Mouse (Mus musculus) activated CD4-positive, CD25-positive, alpha-beta regulatory T cell, adult 4 months (primary cell): ENCODE measurements around the gene Mfap5. TPM values are rescaled to one million over a fixed set of nuclear protein-coding genes. Genes with fewer than 3 reads are reported as not detected.
"Not testable (repeated sequence)": the region's sequence is repeated elsewhere in the genome, so short reads cannot be mapped to it uniquely, and the experiment has no call there.

Experiments used
- ATAC-seq: one replicate; pipeline ENCODE4 v1.8.0; 2017
- polyA plus RNA-seq, 2 experiments: library from polyadenylated mRNA; unstranded; fragments of 100-300 nt; shearing (Covaris generic); gene quantifications; one replicate each; pipeline ENCODE4 v1.2.1; 2017

The Mfap5 gene
- polyA plus RNA-seq: not detected

DNA sequence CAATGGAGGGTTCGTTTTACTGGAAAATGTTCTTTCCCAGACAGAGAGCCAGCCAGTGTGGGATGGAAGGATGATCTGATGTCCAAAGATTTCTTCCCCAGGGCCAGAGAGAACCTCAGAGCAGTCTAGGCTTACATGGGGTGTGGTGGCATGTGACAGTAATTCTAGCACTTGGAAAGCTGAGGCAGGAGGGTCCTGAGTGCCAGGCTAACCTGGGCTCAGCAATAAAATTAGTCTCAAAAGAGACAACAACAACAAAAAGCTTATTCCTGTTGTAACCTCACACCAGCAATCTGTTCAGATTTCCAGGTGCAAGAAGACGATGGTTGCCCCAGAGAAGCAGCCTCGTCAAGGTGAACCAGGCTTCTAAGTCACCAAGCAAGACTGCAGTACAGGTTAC, at the start of gene Mfap5:
Gene Mfap5, plus strand, starts transcription at position 301 of the 400 bp plus-strand sequence.
- ATAC-seq: no peak

DNA sequence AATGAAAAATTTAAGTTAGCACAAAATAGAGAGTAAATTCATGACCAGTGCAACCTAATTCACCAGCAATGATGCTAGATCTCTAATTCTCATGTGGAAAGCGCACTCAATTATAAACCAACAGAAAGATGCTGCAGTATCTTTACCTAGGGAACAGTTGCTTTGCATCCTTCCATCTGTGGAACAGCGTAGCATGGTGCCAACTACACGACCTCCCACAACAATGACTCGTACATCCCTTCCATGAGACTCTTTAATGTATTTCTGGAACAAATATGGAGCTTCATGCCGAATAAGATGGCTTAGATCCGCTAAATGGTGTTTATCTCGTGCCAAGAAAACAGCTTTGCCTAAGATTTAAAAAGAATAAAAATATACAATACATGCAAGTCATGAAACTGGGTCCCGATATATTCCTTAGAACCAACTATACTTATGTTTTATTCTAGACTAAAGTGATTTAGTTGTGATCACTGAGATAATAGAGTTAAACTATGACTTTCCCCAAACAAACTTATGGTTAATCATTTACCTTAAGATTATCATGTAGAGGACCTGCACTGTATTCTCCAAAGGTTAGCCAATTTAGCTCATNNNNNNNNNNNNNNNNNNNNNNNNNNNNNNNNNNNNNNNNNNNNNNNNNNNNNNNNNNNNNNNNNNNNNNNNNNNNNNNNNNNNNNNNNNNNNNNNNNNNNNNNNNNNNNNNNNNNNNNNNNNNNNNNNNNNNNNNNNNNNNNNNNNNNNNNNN, 46.5 kb upstream of the Mfap5 start:
- no peak for ATAC-seq

DNA sequence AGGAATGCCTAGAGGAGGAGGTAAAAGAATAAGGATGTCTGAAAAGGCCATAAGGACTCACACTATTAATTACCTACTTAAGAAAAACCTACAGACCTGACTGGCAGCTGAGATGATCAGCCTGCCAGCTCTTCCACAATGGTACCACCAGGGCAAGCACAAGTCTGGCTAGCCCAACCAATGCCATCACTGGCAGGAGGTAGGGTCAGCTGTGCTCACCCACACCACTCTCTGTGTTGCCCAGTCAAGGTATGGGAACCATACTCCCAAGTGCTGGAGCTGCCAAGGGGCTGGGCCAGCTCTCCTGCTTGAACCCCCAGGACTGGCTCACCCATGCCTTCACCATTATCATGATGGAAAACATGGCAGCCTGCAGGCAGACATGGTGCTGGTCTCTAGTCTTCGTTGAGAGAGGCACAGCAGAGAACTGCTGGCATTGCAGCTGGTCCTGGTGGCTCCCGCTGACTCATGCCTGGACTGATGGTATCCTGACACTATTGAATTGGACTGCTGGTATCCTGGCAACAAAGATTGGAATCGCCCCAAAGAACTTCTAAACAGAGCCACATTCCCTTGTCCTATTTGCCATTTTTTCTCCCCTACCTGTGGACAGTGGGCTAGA, 39.4 kb upstream of the Mfap5 start:
- ATAC-seq: no peak

DNA sequence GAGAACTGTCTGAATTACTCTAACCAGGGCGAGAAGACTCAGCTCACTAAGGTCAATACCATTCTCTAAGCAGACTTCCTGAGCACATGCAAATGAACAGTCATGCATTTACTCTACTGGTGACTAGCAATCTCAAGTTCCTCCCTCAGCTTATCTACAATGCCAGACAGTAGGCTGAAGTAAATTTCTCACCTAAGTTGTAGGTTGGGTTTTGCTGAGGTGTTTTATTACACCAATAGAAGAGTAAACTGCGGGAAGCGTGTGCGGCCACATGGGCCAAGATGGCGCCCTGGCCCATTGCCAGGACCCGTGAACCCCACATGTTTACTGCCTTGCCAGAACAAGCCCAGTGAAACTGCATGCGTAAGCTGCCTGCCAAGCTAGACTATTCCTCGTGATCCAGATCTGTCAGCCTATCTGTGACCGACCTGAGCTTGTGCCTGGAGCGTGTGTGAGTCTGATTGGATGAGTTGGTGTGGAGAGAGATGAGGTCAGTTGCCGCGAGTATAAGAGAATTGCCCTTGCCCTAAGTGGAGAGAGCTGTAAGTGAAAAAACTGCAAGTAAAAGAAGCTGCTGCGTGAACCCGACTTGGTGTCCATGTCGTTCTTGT, 36.5 kb upstream of the Mfap5 start:
- ATAC-seq: no peak

DNA sequence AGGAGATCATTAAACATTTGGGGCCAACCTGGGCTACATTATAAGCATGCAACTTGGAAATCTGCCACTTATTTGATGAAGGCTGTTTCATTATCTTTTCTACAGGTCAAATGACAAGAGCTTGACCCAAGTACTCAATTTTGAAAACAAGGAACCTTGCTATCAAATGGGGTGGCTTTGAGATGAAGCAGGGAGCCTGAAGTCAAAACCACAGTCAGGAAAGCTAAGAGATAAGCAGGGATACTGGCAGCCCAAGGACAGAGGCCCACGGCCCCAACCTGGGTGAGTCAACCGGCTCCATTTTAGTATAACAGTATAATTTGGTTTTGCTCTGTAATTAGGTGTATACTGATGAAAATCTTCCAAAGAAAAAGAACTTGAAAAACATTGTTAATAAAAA, 35.4 kb upstream of the Mfap5 start:
- no peak for ATAC-seq

DNA sequence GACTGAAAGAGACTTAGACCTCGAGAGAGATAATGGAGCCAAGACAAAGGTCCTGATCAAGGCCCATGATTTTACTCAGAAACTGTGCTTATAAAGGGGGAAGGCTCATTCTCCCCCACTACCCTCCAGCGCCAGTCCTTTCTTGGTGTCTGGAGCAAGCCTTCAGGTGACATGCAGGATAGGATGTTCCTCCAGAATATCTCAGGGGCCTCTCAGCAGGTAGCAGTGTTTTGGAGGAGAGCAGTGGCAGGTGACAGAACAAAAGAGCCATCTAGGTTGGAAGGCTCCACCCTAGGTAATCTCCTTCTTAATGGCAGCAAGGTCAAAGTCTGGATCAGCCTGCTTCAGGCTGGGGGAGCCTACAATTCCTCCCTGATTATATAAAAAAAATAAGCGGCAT, 34.2 kb upstream of the Mfap5 start:
- not testable (repeated sequence) for ATAC-seq

DNA sequence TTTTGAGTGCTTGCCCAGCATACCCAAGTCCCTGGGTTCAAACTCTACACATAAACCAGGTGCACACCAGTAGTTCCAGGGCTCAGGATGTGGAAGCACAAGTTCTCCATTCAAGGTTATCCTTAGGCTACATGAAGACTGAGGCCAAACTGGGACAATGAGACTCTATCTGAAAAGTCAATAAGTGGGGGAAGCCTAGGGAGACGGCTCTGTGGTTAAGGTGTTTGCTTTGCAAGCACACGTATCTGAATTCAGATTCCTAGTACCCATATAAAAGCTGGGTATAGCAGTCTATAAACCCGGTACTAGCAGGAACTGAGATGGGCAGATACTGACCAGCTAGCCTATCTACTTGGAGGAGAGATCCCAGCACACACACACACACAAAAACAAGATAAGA, 27.6 kb upstream of the Mfap5 start:
- ATAC-seq: no peak

DNA sequence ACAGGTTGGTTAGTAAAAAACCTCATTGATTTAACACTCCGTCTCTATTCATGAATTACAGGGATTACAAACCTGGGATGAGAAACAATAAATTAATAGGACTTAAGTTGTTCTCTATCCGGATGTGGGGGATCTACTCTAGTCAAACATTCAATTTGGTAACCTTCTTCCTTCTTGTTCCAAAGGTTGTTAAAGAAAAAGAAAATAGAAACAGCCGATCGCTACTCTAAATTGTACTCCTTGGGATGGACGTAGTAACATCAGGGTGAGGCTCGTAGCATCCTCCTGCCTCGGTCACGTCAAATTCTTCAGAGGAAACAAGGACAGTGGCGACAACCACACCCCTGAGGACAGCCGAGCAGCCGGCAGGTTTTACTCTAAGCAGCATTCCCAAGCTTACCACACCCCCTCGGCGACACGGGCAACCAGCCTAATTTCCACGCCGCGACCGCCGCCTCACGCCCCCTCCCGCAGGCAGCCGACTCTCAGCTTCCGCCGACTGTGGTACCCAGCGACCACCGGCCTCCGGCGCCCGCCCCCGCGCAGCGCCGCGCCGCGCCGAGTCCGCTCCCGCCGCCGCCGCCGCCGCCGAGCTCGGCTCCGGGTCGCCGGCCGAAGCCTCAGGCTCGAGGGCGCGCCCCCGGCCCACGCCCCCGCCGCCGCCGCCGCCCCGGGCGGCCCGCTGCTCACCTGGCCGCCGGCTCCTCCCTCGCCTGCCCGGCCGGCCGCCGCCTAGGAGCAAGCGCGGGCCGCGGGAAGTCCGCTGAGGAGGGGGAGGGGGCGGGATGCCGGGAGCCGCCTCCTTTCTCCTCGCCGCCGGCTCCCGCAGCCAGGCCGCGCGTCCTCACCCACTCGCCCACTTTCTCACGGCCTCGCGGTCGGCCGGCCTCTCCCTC, 20.0 kb upstream of the Mfap5 start:
- ATAC-seq: peak; percentile 29

DNA sequence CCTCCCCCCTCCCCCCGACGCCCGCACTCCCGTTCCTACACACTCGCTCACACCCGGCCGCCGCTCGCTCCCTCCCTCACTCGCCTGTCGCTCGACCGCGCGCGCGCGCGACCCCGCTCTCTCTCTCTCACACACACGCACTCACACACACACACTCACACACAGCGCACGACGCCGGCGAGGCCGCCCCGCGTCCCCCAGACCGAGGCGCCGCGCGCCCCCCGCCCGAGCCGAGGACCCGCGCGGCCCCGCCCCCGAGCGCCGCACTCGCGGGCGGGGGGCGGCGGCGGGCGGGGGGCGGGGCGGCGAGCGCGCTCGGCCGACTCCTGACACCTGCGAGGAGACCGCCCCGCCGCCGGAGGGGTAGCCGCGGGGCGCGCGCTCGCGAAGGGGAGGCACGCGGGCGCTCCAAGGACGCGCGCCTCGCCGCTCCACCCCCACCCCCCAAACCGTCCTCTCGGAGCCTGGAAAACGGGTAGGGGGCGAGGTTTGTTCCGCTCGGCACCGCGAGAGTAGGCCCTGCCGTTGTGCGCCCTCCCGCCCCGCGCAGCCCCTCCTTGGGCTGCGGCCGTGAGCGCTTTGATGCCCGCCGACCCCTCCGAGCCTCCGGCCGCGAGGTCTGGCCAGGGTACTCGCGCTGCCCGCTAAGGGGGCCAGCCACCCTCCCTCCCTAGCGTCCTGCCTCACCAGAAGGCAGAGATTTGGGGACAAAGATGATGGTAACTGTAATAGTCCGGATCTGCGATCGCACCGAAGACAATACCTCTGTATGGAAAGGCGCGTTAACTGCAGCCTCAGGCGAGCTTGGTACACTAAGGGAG, 19.1 kb upstream of the Mfap5 start:
- no peak for ATAC-seq

DNA sequence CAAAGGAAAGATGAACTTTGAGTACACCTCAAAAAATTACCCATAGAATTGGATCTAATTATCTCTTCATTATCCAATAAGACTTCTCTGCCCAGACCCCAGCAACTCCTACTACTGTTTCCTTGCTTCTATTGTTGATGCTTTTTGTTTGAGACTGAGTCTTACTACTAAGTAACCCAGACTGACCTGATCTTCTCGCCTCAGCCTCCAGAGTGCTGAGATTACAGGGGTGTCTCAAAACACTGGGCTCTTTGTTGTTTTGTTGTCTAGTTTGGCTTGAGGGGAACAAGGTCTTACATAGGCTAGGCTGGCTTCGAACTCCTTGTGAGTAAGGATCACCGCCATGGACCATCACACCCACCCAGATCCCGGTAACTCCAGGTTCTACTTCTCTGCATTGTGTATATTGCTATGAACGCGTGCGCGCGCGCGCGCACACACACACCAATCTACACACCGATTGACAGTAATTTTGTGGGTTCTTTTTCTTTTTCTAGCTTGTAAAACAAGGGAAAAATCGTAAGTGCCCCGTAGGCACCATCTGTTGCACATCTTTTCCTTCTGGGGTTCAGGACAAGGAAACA, 14.6 kb upstream of the Mfap5 start:
- no peak for ATAC-seq

DNA sequence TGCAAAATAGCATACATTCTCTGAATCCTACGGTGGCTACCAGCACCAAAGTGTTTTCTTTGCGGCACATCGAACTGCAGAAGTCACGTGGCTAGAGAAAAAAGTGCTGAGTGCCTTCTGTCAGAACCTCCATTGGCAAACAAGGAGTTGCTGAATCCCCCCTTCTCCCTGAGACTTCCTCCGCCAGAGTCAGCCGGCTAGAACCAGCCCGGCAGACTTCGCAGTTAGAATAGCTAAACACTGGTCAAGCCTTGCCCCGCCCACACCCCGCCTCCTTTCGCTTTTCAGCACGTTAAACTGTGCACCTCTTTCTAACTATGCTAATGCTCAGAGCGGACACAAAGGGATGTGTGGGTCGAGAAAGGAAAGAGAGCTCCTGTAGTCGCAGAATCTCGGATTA, 14.1 kb upstream of the Mfap5 start:
- ATAC-seq: peak; percentile 55

DNA sequence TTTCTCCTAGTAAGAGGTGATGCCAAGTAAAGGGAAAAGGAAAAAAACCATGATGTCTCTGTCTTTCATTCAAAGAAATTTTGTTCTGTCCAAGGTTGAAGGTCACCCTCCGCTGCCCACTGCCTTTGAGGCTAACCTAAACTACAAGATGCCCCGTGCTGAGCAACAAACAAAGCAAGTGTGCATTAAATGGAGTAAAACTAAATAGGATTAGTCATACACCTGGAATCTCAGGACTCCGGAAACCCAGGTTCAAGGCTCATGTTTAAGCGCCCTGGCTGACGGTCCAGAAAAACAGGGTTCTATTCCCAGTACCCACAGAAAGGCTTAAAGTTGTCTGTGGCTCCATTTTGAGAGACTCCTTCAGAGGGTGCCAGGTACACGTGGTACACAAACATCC, 13.2 kb upstream of the Mfap5 start:
- ATAC-seq: no peak

DNA sequence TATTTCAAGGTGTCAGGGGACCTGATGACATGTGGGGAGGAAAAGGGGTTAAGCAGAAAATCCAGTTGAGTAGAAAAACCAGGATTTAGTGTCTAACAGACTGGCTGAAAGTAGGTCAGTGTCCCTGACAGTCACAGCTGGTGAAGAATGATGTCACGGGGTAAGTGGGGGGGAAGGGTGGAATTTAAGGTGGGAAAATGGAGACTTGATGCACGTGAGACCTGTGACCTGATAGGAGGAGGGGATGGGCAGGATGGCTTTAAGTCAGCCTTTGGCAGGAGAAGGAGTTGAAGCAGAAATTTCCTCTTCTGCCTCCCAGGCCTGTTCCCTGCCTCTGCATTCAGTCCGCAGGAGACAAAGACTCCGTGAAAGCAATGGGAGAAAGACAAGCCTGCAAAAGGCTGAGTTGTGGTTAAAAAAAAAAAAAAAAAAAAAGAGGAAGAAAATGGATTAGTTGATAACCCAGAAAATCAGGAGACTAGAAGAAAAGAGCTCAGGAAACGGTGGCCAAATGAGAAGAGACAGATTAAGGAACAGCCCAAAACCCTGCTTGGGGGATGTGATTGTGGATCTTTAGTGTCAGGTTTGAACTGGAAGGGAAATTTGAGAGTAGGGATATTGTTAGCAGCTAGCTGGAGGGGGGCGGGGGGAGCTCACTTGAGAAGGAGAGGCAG, 11.7 kb upstream of the Mfap5 start:
- no peak for ATAC-seq

DNA sequence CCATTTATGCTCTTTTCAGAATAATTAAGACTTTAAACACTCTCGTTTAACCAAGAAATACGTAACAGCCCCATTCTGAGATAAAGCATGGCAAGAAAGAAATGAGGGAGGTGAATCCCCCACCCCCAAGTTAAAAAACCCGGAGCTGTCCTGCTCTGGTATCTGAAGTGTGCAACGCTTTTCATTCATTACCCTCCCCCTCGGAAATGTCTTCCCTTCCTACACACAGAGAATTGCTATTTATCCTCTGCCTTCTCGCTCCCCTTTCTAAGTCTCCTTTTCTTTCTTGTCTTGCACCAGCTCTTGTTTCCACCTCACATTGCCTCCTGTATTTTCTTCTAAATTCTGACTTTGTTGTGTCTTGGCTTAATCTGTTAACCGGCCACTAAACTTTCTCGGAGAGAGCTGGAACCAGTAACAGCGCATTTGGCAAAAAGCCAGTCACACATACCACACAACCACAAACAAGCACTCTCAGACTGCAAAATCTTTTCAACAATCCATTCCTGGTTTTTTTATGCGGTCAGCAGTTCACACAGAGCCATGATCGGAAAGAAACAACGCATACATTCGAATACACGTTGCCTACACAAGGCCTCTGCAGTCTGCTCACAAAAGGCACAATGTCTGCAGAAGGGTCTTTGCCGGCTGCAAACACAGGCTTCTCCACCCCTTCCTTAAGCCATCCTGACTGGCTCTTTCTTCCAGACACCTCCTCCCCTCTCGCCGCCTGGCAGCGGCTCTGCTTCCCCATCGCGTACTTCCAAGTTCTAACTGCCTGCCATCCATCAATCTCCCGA, 10.4 kb upstream of the Mfap5 start:
- no peak for ATAC-seq

DNA sequence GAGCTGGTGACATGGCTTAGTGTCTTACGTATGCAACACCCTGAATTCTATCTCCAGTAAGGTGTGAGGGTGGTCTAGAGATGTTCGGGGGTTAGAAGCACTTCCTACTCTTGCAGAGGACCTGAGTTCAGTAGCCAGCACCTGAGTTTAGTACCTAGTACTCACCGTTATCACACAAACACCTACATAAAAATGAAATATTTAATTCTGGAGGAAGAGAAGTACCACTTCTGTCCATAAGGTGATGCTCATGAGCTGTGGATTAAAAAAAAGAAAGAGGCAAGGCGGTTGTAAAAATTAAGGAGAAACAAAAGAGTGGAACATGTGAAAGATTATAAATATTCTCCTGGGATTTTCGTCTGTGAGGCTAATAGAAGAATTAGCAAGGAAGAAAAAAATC, 9.1 kb upstream of the Mfap5 start:
- ATAC-seq: peak; percentile 50

DNA sequence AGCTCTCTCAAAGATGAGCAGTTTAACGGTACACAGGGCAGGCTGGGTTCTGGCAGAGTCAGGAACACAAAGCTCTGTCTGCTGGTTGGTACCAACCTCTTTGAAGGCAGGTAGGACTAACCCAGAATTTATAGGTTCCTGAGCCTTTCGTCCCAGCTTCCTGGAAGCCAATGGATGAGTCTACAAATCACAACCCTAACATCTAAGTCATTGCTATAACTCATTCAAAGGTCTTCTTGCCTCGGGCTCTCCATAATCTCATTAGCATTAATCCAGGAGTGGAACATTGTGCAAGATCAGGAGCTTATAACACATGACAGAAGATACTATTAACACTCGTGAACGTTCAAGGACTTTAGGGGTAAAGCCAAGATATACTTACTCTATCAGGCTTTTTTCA, 7.0 kb upstream of the Mfap5 start, which contains the start of gene Rimklb:
Gene Rimklb, minus strand, starts transcription at position 101 of the 400 bp plus-strand sequence.
- ATAC-seq: no peak

DNA sequence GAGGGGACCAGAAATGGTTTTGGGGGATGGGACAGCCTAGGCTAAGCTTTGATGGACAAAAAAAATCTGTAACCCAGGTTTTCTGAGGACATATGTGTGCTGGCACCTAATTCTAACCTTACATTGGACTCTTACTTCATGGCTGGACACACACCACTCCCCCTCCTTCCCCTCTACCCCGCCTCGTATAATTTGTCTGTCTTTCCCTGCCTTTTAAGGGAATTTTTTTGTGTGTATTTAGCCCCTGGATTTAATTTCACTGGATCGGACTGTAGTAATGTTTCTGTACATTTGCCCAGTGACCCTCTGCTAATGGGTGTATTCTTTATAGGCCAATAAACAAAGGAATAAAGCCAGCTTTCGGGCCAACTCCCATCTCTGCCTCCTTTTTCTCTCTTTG, 604 bp upstream of the Mfap5 start:
- ATAC-seq: no peak

DNA sequence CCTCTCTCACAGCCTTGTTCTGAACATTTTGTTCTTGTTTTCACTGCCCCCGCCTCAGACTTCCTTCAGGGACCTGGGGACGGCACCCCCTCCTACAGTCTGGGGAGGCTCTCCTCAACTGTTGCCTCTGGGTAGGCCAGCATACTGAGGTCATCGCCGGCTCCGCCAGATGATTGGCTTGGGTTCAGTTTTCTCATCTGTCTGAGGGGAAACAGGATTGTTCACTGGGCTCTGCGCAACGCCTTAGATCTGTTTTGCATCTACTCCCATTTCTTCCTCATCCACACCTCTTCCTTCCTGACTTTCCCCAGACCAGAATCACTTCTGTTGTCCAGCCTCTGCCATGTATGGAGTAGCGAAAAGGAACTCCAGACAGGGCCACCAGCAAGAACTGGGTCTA, 2.8 kb downstream of the Mfap5 start:
- no peak for ATAC-seq

DNA sequence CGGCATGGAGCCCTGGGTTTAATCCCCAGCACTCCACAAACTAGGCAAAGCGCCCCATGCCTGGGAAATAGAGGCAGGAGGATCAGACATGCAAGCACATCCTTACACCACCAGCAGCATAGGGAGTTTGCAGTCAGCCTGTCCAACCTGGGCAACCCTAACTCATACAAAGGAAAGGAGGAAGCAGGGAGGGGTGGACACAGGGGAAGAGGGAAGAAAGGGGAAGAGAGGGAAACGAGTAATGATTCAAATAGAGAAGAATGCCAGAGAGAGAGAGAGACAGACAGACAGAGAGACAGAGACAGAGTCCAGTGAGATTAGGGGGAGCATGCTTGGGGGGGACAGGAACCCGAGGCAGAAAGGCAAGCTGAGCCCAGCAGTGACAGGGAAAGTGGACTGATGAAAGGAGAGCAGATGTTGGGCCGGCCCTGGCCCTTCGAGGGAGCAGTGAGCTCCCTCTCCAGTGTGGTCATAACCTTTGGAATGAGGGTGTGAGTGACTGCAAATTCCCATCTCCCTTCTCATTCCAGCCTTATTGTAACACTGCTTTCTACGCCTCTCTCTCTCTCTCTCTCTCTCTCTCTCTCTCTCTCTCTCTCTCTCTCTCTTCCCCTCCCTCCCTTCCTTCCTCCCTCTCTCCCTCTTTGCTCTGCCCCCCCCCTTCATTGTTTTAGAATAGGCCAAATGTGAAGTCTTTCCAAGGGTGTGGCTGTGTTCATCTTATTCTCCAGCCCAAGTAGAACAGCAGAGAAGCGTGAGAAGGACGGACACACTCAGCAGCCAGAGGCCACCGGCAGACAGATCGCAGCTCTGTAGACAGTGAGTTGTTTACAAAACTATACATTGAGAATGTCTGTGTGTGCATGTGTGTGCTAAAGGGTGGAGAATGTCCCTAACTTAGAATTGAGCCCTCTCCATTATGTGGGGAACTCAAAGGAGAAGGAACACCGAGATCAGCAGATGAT, 7.6 kb downstream of the Mfap5 start:
- ATAC-seq: no peak
